Mouse (Mus musculus): ENCODE measurements around the gene Atp5e.

Gene Atp5e

GRCm38 (mm10) chr2:174415001-174415730, 48.7 kb downstream of the Atp5e start:
- DNase-seq (ENCODE audit: low spot score in 2 of 2): no peak

DNA sequence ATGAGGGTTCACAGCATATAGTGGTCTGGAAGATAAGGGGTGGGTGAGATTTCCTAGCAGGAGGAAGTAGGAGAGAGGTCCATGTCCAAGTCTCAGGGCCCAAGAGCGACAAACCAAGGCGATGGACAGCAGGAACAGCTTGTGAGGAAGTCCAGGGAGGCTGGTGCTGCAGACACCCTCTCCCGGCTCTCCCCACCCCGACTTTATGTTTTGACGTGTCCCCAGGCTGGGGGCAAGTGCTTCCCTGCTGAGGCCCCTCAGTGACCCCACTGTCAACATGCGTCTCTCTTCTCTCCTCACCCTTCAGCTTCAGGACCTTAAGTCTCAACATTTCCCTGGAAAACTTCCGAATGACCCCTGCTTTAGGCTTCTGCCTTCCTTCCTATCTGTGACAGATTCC, 50.8 kb downstream of the Atp5e start:
- DNase-seq (ENCODE audit: low spot score in 2 of 2): peak in 1 of 2 experiments; percentile 61

All from spleen, postnatal 4 days (tissue).